Mouse (Mus musculus) G1E (cell line): Measurements from ENCODE around the gene Trim16.

Experiments
- CTCF ChIP-seq: IDR thresholded peaks from 2 replicates; pipeline ENCODE4 v1.5.1; 2012; ENCODE audit warnings: low read depth, low read length, inconsistent platforms, mixed read lengths
- GATA1 ChIP-seq: IDR thresholded peaks from 2 replicates; pipeline ENCODE4 v1.6.1; 2012; ENCODE audit warnings: borderline replicate concordance, low read length, inconsistent platforms, mixed read lengths
- GATA2 ChIP-seq: IDR thresholded peaks from 2 replicates; pipeline ENCODE4 v1.6.1; 2012; ENCODE audit warnings: low read depth, low read length, inconsistent platforms, borderline replicate concordance
- POLR2AphosphoS5 ChIP-seq: IDR thresholded peaks from 2 replicates; pipeline ENCODE4 v1.6.1; 2012; ENCODE audit warnings: low read depth, low read length, inconsistent platforms; ENCODE audit not compliant: insufficient replicate concordance

GRCm38 (mm10) chr11:62825222-62826105 is 5.4 kb downstream of the Trim16 start:
- TF ChIP-seq POLR2AphosphoS5, result no peak
- TF ChIP-seq CTCF, result no peak
- TF ChIP-seq GATA2, result no peak
- no peak for TF ChIP-seq GATA1
